Mouse (Mus musculus) ES-Bruce4 (cell line): Measurements from ENCODE around the gene Elf1. TPM values are rescaled to one million over a fixed set of nuclear protein-coding genes. Genes with fewer than 3 reads are reported as not detected.

Source experiments
- H3K27ac ChIP-seq: 2 replicates; pipeline ENCODE4 v1.5.1; 2012; ENCODE audit warnings: low read length, inconsistent platforms; ENCODE audit not compliant: insufficient read depth
- H3K27me3 ChIP-seq: 2 replicates; pipeline ENCODE4 v1.6.1; 2012; ENCODE audit warnings: mild to moderate bottlenecking, low read length, inconsistent platforms; ENCODE audit not compliant: control insufficient read depth, poor library complexity, insufficient read depth, severe bottlenecking
- H3K36me3 ChIP-seq: 2 replicates; pipeline ENCODE4 v1.6.1; 2012; ENCODE audit warnings: inconsistent platforms, mild to moderate bottlenecking, low read length, moderate library complexity; ENCODE audit not compliant: control insufficient read depth, poor library complexity, insufficient read depth, severe bottlenecking
- H3K4me1 ChIP-seq: one replicate; pipeline ENCODE4 v1.8.1; 2011; ENCODE audit warnings: low read length; ENCODE audit not compliant: control insufficient read depth, insufficient read depth
- H3K4me3 ChIP-seq: 2 replicates; pipeline ENCODE4 v1.5.1; 2011; ENCODE audit warnings: low read depth, mild to moderate bottlenecking, low read length
- H3K9ac ChIP-seq: 2 replicates; pipeline ENCODE4 v1.6.1; 2012; ENCODE audit warnings: low read depth, mild to moderate bottlenecking, inconsistent platforms; ENCODE audit not compliant: poor library complexity, severe bottlenecking
- H3K9me3 ChIP-seq: replicated peaks from 2 replicates; pipeline ENCODE4 v1.6.1; 2012; ENCODE audit warnings: mild to moderate bottlenecking, low read length, inconsistent platforms; ENCODE audit not compliant: control insufficient read depth, poor library complexity, insufficient read depth, severe bottlenecking
- CTCF ChIP-seq: IDR thresholded peaks from one replicate; pipeline ENCODE4 v1.8.1; 2011; ENCODE audit warnings: low read depth, low read length
- EP300 ChIP-seq: IDR thresholded peaks from 2 replicates; pipeline ENCODE4 v1.6.1; 2011; ENCODE audit warnings: low read depth, low read length; ENCODE audit not compliant: insufficient read depth
- POLR2A ChIP-seq: IDR thresholded peaks from one replicate; pipeline ENCODE4 v1.8.1; 2011; ENCODE audit warnings: low read length; ENCODE audit not compliant: insufficient read depth
- polyA plus RNA-seq: library from polyadenylated mRNA; stranded (reverse); fragments of >200 nt; gene quantifications from 2 replicates; pipeline ENCODE4 v1.2.4, GENCODE M21; 2011; ENCODE audit warnings: low read depth; ENCODE audit not compliant: missing spikeins, insufficient read depth, insufficient read length

The Elf1 gene
- polyA plus RNA-seq, 1 experiment, result 20.4 TPM

DNA sequence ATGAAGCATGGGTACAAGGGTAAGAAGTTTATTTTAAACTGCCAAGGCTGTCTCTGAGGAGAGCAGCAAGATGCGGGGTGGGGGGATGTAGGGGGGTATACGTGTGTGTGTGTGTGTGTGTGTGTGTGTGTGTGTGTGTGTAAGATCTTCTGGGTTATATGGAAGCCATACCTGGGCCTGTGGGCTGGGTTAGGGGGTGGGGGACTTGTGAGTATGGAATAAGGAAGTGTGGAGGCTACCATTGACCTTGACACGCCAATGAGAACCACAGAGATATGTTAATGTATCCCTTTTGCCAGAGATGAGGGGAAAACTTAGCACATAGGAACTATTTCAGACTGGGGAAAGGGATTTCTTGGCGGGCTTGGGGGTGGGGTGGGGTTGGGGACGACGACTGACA is 108.4 kb downstream of the Elf1 start:
- no peaks in the 10 kb centered on the region for H3K9me3 ChIP-seq
- peak overlapping the region; percentile 75 for H3K9ac ChIP-seq
- H3K27ac ChIP-seq, result no peak overlapping the region
- no peaks in the 10 kb centered on the region for H3K27me3 ChIP-seq
- no peak overlapping the region for H3K4me3 ChIP-seq
- H3K4me1 ChIP-seq, result no peaks in the 10 kb centered on the region
- no peak for TF ChIP-seq EP300
- TF ChIP-seq CTCF, result no peak
- TF ChIP-seq POLR2A, result no peak
- H3K36me3 ChIP-seq, result peaks cover 4% of the 10 kb centered on the region; the same call in 1 of the 2 replicates

DNA sequence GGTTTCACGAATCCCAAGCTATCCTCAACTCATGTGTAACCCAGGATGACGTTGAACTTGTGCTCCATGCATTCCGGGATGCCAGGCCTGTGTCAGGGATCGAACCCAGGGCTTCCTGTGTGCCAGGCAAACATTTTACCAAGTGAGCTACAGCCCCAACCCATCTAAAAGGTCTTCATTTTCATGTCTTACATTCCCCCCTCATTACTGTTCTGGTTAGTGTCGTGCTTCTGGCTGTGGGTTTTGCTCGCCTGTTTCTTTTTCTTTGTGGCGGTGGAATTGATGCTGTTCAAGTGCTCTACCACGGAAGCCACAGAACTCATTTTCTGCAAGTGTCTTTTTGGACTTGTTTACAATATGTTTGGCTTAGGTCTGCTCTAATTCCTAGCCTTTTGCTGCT is 109.9 kb downstream of the Elf1 start:
- Histone ChIP-seq H3K27me3 (no peaks in the 10 kb centered on the region), H3K36me3 (peaks cover 11% of the 10 kb centered on the region), H3K4me1 (no peaks in the 10 kb centered on the region), H3K9ac (no peak overlapping the region), H3K4me3 (no peak overlapping the region), H3K9me3 (no peaks in the 10 kb centered on the region), H3K27ac (no peak overlapping the region)
- TF ChIP-seq POLR2A, result no peak
- TF ChIP-seq CTCF, result no peak

DNA sequence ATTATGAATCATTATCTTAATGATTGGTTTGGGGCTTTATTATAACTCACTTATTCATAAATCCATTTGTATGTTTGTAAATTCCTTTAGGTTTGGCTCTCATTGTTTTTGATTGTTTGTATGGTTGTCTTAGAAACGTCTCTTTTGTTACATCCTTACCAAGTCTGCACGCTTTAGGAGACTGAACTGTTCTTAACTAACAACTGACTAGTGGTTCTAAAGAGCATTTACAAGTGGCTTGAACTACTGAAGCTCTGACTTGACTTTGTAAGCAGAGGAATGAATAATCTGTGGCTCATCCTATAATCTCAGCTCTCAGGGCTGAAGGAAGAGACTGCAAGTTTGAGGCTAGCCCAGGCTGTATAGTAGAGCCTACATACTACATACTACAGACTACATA is 110.6 kb downstream of the Elf1 start:
- Histone ChIP-seq H3K9me3 (no peaks in the 10 kb centered on the region), H3K4me3 (no peak overlapping the region), H3K27me3 (no peaks in the 10 kb centered on the region), H3K4me1 (no peaks in the 10 kb centered on the region), H3K9ac (no peak overlapping the region), H3K36me3 (peaks cover 16% of the 10 kb centered on the region), H3K27ac (no peak overlapping the region)
- TF ChIP-seq CTCF, result no peak
- TF ChIP-seq POLR2A, result no peak
- TF ChIP-seq EP300, result no peak

DNA sequence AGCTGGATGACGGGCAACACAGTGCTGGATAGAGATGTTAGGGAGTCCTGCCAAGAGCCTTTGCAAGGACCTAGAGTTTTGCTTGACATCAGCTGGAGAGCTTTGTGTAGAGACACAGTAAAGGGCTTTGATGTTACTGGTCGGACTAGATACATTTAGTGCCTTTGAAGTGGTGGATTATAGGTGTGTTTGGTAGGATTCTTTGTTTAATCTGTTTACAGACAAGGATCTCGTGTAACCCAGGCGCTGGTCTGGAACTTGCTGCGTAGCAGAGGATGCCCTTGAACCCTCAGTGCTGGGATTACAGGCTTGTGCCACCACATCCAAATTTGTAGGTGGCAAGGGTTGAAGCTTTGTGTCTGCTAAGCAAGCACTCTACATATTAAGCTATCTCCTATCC is 113.1 kb downstream of the Elf1 start:
- Histone ChIP-seq H3K9me3 (no peaks in the 10 kb centered on the region), H3K4me1 (no peaks in the 10 kb centered on the region), H3K4me3 (no peak overlapping the region), H3K36me3 (peaks cover 37% of the 10 kb centered on the region), H3K9ac (no peak overlapping the region), H3K27ac (no peak overlapping the region), H3K27me3 (no peaks in the 10 kb centered on the region)
- TF ChIP-seq POLR2A (no peak), EP300 (no peak), CTCF (no peak)

DNA sequence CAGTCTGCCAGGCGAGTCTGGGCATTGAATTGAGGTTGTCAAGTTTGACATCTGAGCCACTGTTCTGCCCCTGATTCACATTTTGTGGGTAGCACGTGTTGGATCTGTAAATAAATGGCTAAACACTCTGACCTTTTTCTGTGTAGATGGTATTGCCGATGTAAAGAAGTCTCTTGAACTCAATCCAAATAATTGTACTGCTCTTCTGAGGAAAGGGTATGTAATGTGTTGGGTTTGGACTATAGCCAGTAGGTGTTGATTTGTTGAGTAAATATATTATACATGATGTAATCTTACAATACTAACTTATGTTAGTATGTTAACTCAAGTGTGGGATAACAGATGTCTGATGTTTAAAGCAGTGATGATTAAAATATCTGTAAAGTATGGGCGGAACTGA is 115.6 kb downstream of the Elf1 start:
- Histone ChIP-seq H3K36me3 (peaks cover 54% of the 10 kb centered on the region), H3K9ac (no peak overlapping the region), H3K4me3 (no peak overlapping the region), H3K27ac (no peak overlapping the region), H3K27me3 (no peaks in the 10 kb centered on the region), H3K9me3 (no peaks in the 10 kb centered on the region), H3K4me1 (no peaks in the 10 kb centered on the region)
- no peak for TF ChIP-seq POLR2A

DNA sequence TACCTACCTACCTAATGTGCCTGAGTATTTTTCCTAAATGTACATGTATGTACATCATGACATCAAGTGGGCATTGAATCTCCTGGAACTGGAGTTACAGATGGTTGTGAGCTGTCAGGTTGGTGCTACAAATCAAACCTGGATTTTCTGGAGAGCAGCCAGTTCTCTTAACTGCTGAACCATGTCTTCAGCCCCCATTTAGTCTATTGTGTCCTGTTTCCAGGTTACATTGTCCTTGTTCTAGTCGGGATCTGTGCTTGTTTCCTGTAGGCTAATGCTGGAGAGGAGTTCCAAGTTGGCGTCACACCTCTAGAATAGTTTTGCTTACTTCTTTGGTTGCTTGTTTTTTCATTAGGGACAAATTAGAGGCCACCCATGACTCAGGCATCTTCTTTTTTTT is 124.9 kb downstream of the Elf1 start:
- peaks cover 65% of the 10 kb centered on the region for H3K36me3 ChIP-seq
- no peak for TF ChIP-seq EP300
- H3K9me3 ChIP-seq, result no peaks in the 10 kb centered on the region
- no peaks in the 10 kb centered on the region for H3K4me1 ChIP-seq
- H3K27ac ChIP-seq, result no peak overlapping the region
- no peak overlapping the region for H3K4me3 ChIP-seq
- no peak overlapping the region for H3K9ac ChIP-seq
- no peaks in the 10 kb centered on the region for H3K27me3 ChIP-seq

DNA sequence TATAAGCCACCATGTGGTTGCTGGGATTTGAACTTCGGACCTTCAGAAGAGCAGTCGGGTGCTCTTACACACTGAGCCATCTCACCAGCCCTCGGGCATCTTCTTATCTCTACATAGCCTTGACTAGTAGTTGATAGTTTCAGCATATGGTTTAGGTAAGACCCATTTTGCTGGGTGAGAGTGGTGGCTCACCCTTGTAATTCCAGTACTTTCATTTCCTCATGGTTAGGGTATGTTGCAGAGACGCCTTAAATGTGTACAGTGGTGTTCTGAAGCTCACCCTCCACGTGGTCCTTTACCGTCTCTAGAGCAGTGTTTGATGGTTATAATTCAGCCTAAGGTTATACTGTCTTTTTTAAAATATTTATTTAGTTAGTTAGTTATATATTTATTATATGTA is 125.4 kb downstream of the Elf1 start:
- Histone ChIP-seq H3K4me3 (no peak overlapping the region), H3K36me3 (peaks cover 66% of the 10 kb centered on the region)

More for the DNA sequence above, 125.4 kb downstream of the Elf1 start:
- H3K4me1 ChIP-seq, result no peaks in the 10 kb centered on the region
- no peaks in the 10 kb centered on the region for H3K9me3 ChIP-seq
- no peak overlapping the region for H3K27ac ChIP-seq
- no peaks in the 10 kb centered on the region for H3K27me3 ChIP-seq
- no peak overlapping the region for H3K9ac ChIP-seq
- no peak for TF ChIP-seq EP300
- TF ChIP-seq CTCF, result no peak
- no peak for TF ChIP-seq POLR2A
